Mouse (Mus musculus) hindbrain, embryonic 10.5 days (tissue): ENCODE data around the gene Rfng. TPM values are rescaled to one million over a fixed set of nuclear protein-coding genes. Genes with fewer than 3 reads are reported as not detected.
"Not testable (repeated sequence)": the region's sequence is repeated elsewhere in the genome, so short reads cannot be mapped to it uniquely, and the experiment has no call there.

Experiments
- DNase-seq: peaks from one replicate; pipeline ENCODE4 v3.0.0-alpha.2; 2017; ENCODE audit warnings: low spot score
- H3K27ac ChIP-seq: fragments of 300-500 bp; sonication (generic); 2 replicates; pipeline ENCODE4 v1.5.1; 2016; ENCODE audit warnings: mild to moderate bottlenecking, moderate library complexity
- H3K27me3 ChIP-seq: fragments of 300-500 bp; sonication (generic); 2 replicates; pipeline ENCODE4 v1.6.1; 2016; ENCODE audit warnings: mild to moderate bottlenecking; ENCODE audit not compliant: poor library complexity, insufficient read depth, severe bottlenecking
- H3K36me3 ChIP-seq: fragments of 300-500 bp; sonication (generic); 2 replicates; pipeline ENCODE4 v1.6.1; 2016; ENCODE audit warnings: mild to moderate bottlenecking, moderate library complexity
- H3K4me1 ChIP-seq: fragments of 300-500 bp; sonication (generic); replicated peaks from 2 replicates; pipeline ENCODE4 v1.6.1; 2016; ENCODE audit warnings: mild to moderate bottlenecking
- H3K4me3 ChIP-seq: fragments of 300-500 bp; sonication (generic); 2 replicates; pipeline ENCODE4 v1.5.1; 2016; ENCODE audit warnings: mild to moderate bottlenecking, moderate library complexity
- H3K9me3 ChIP-seq: fragments of 300-500 bp; sonication (generic); 2 replicates; pipeline ENCODE4 v1.6.1; 2016; ENCODE audit warnings: mild to moderate bottlenecking, moderate library complexity
- WGBS: fragments of 180-500 bp; shearing (Covaris S2); methylation state at CpG from one replicate; pipeline ENCODE4 v1.1.7; 2016; 5-methylcytosine and 5-hydroxymethylcytosine counted together
- polyA plus RNA-seq: library from polyadenylated mRNA; unstranded; fragments of >200 nt; fragmentation: Nextera tagmentation; extraction: Ambion mirVana; gene quantifications from 2 replicates; pipeline ENCODE4 v1.2.1, GENCODE M21; 2016

Gene Rfng
- polyA plus RNA-seq, 1 experiment from 2014 or later: 63.7 TPM

DNA sequence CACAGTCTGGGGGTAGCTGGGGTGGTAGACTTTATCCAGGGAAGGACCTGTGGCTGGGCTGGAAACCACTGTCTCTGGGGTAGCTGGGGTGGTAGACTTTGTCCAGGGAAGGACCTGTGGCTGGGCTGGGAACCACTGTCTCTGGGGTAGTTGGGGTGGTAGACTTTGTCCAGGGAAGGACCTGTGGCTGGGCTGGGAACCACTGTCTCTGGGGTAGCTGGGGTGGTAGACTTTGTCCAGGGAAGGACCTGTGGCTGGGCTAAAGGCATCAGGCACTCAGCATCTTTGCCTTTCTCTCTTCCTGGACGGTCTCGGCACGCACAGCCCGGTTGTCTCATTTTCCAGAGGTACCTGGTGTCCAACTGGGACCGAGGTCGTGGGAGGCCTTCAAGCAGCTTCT is 2.6 kb downstream of the Rfng start:
- H3K9me3 ChIP-seq, H3K4me3 ChIP-seq, DNase-seq, H3K27ac ChIP-seq: not testable (repeated sequence)
- Histone ChIP-seq H3K27me3 (peaks cover 12% of the 10 kb centered on the region), H3K36me3 (peaks cover 33% of the 10 kb centered on the region), H3K4me1 (peaks cover 44% of the 10 kb centered on the region)
- WGBS: 94% methylated on average over 6 of the region's 6 CpGs

DNA sequence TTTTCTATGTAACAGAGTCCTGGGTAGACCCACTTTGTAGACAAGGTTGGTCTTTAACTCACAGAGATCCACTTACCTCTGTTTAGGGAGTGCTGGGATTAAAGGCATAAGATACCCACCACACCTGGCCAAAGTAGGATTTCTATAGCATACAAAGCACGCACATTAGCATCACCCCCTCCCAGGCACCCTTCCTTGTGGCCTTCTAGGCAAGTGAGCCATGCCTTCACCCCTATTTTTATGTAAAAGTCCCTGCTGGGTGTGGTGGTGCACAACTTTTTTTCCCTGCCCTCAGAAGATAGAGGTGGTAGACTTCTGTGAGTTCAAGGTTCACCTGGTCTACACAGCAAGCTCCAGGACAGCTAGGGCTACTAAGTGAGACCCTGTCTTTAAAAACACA is 4.1 kb downstream of the Rfng start:
- Histone ChIP-seq H3K4me1 (peaks cover 41% of the 10 kb centered on the region), H3K27me3 (peaks cover 12% of the 10 kb centered on the region), H3K27ac (no peak overlapping the region), H3K9me3 (no peaks in the 10 kb centered on the region), H3K4me3 (no peak overlapping the region), H3K36me3 (peaks cover 24% of the 10 kb centered on the region)
- DNase-seq: no peak
- WGBS: 79% methylated on average over 1 of the region's 1 CpGs

DNA sequence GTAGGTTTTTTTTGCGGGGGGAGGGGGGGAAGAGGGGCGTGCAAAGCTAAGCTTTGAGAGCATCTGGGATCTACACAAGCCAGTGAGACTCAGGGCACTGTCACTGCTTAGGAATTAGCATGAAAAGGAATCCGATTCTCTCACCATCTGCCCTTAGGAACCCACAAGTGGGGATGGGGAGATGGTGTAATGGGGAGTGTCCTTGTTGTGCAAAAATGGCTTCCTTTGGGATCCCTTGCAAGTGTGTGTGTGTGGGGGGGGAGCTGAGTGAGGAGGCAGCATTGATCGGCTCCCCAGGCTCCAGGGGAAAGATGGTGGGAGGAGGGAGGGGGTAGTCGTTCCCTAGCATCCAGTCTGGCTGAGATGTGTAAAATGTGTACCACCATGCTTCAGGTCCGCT is 6.9 kb downstream of the Rfng start:
- Histone ChIP-seq H3K27ac (no peak overlapping the region; the same call in 1 of the 2 replicates), H3K9me3 (no peaks in the 10 kb centered on the region), H3K36me3 (peaks cover 20% of the 10 kb centered on the region), H3K4me3 (no peak overlapping the region), H3K4me1 (peaks cover 21% of the 10 kb centered on the region), H3K27me3 (peaks cover 2% of the 10 kb centered on the region; the same call in 1 of the 2 replicates)
- WGBS: 33% methylated on average over 6 of the region's 6 CpGs
- no peak for DNase-seq

DNA sequence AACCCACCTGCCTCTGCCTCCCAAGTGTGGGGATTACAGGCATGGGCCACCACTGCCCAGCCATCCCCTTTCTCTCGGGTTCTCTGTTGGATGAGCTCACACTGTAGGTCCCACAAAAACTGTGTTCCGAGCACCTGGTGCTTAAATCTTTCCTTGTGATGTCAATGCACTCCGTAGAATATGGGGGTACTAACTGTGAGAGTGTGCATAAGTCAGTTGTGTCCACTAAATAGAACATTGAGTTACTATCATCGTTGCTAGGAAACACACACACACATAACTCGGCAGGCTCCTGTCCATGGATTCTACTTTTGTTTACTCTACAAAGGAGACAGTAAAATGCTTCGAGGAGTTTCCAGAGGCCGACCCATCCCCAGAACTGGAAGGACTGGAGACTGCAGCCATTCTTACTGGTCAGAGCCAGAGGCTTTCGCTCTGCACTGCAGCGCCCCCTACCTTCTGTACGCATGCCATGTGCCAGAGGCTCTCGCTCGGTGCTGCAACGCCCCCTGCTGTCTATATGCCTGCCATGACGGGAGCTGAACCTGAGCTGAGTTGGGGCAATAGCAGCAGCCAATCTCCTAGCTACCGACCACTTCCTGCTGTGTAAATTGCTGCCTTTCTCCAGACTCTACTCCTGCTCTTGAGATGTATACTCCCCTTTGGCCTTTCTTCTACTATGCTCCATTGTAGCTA is 8.1 kb downstream of the Rfng start:
- H3K9me3 ChIP-seq: no peaks in the 10 kb centered on the region
- peak; percentile 94 for DNase-seq
- H3K4me1 ChIP-seq: peaks cover 21% of the 10 kb centered on the region
- WGBS: 29% methylated on average over 15 of the region's 15 CpGs
- H3K27me3 ChIP-seq: no peaks in the 10 kb centered on the region
- H3K4me3 ChIP-seq: peak overlapping the region; percentile 1; the same call in 1 of the 2 replicates
- H3K27ac ChIP-seq: peak overlapping the region; percentile 40; the same call in 1 of the 2 replicates
- peaks cover 11% of the 10 kb centered on the region for H3K36me3 ChIP-seq

DNA sequence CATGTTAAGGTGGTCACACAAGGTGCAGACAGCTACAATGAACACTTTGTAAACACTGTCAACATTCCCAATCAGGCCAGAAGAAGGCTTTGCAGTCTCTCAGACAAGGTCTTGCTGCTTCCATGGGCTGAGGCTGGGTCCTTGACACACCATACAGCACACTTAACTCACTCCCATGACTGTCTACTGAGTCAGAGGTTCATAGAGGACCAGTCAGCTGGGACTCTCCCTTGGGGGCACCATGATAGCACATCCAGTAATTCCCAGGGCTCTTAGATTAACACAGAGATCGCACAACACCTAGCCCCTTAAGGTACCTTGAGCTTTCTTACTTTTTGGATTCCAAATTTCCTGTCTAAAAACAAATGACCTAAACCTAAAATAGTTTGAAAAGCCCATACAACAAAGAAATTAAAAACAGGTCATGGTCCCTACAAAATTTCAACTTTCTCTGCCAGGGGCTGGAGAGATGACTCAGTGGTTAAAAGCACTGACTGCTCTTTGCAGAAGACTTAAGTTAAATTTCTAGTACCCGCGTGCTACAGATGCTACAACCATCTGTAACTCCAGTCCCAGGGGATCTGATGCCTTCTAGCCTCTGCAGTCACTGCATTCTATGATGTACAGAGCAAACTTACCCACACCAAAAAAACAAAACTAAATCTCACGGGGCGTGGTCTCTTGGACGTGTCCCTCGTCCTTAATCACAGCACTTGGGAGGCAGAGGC is 10.4 kb downstream of the Rfng start:
- no peaks in the 10 kb centered on the region for H3K27me3 ChIP-seq
- H3K36me3 ChIP-seq: no peaks in the 10 kb centered on the region
- DNase-seq: no peak
- H3K4me3 ChIP-seq: no peak overlapping the region
- WGBS: 88% methylated on average over 7 of the region's 7 CpGs
- H3K4me1 ChIP-seq: peaks cover 21% of the 10 kb centered on the region
- H3K9me3 ChIP-seq: no peaks in the 10 kb centered on the region
- no peak overlapping the region for H3K27ac ChIP-seq

DNA sequence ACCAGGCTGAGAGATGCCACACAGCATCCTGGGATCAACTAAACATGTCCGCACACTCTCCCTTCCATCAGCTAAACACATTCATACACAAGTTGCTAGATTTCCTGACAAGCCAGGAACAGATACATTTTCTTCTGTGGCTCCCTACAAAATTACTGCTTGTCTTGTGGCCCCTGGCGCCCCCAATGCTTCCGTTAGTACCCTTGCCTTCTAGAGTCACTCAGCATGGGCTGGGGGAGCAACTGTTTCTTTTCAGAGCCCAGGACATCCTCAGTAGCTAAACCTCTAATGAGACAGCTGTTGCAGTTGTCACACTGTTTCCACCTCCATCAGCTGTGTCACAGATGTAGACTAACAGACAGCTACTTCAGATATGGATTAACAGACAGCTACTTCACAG is 11.3 kb downstream of the Rfng start:
- H3K27me3 ChIP-seq: no peaks in the 10 kb centered on the region
- 76% methylated on average over 3 of the region's 3 CpGs for WGBS

DNA sequence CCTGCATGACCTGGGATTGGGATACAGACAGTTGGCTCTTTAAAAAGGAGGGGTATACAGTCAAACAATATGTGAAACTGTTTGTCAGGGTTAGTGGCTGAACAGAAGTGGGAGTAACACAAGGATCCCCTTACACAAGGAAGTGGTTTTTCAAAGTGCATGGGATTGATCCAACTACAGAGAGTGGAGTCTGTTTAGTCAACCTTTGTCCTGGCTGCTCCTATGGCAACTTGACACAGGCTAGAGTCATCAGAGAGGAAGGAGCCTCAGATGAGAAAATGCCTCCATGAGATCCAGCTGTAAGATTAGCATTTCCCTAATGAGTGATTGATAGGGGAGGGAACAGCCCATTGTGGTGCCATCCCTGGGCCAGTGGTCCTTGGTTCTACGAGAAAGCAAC is 15.8 kb downstream of the Rfng start:
- no peak for DNase-seq
- Histone ChIP-seq H3K4me1 (0 out of 2 replicates have a peak, but pooled peaks cover 2% of the 10 kb centered on the region), H3K9me3 (no peaks in the 10 kb centered on the region), H3K27me3 (peaks cover 13% of the 10 kb centered on the region; the same call in 1 of the 2 replicates), H3K36me3 (no peaks in the 10 kb centered on the region), H3K27ac (no peak overlapping the region), H3K4me3 (no peak overlapping the region)
- 79% methylated on average over 1 of the region's 1 CpGs for WGBS

More for the DNA sequence above, 11.3 kb downstream of the Rfng start:
- H3K9me3 ChIP-seq: no peaks in the 10 kb centered on the region
- DNase-seq: no peak
- no peak overlapping the region for H3K4me3 ChIP-seq
- peaks cover 23% of the 10 kb centered on the region for H3K4me1 ChIP-seq
- H3K27ac ChIP-seq: no peak overlapping the region
- H3K36me3 ChIP-seq: no peaks in the 10 kb centered on the region

DNA sequence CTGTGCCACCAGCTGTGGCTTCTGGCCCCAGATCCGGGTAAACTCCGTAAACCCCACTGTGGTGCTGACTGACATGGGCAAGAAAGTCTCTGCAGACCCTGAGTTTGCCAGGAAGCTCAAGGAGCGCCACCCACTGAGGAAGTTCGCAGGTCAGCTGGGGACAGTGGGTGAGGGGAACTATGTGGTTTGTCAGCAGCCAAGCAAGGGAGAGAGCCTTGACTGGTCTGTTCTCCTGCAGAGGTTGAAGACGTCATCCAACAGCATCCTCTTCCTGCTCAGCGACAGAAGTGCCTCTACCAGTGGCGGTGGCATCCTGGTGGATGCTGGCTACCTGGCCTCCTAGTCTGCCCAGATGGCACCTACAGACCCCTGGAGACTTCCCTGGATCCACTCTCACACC is 17.0 kb downstream of the Rfng start:
- WGBS: 87% methylated on average over 4 of the region's 7 CpGs
- peaks cover 20% of the 10 kb centered on the region for H3K27me3 ChIP-seq
- not testable (repeated sequence) for H3K4me1 ChIP-seq, H3K9me3 ChIP-seq, H3K27ac ChIP-seq, DNase-seq, H3K36me3 ChIP-seq, H3K4me3 ChIP-seq

DNA sequence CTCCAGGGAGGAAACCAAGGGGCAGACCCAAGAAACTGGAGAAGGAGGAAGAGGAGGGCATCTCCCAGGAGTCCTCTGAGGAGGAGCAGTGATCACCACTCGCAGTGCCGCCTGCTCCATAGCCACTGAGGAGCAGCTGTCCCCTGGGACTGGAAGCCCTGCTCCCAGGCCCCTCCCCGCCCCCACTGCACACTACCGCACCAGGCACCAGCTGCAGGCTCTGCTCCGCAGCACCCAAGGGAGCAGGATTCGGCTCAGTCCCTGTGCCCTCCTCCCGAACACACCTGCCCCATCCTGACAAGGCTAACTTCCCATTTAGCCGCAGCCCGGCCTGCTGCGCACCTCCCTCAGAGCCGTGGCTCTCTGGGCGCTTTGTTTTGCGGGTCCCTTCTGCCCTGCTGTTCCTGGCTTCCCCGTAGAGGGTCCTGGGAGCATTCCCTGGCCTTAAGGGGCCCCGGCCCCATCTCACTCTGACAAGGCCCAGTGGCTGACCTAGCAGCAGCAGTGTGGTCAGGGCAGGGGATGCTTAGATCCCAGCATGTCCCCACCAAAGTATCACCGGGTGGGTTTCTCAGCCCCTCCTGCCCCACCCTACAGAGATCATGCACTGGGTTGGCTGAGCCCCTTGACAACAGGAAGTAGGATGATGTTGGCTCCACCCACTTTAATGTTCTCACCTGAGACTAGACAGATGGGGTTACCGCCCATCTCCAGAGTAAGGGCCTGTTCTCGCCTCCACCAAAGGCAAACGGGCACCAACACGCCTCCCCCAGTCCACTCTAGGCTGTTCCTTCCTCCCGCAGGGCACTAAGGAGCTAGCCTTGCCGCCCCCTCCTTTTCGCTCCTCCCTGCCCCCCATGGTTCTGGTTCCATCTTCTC is 20.6 kb downstream of the Rfng start:
- Histone ChIP-seq H3K27me3 (peaks cover 29% of the 10 kb centered on the region), H3K9me3 (peaks cover 18% of the 10 kb centered on the region), H3K4me3 (peak overlapping the region; percentile 30; the same call in 1 of the 2 replicates)
- not testable (repeated sequence) for DNase-seq, H3K36me3 ChIP-seq, H3K27ac ChIP-seq, H3K4me1 ChIP-seq
- 16% methylated on average over 11 of the region's 23 CpGs for WGBS

DNA sequence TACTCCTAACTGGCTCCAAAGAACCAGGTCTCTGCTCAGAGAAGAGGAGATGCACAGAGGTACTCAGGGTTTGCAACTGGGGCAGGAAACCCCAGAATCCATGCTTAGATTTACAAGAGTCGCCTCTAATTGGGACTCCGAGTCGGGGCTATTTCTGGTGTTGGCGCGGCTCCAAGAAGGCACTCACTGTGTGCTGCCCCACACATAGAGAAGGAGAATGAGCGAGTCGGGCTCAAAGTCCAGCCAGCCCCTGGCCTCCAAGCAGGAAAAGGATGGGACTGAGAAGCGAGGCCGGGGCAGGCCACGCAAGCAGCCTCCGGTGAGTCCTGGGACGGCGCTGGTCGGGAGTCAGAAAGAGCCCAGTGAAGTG is 21.4 kb downstream of the Rfng start, which contains the start of gene Hmga1b:
Gene Hmga1b (plus strand): TSS at position 123 of the 370 bp plus-strand sequence.
- Histone ChIP-seq H3K9me3 (peaks cover 25% of the 10 kb centered on the region), H3K4me3 (peak within 1 kb of the TSS; percentile 30; the same call in 1 of the 2 replicates), H3K27me3 (peaks cover 29% of the 10 kb centered on the region)
- not testable (repeated sequence) for H3K4me1 ChIP-seq, H3K27ac ChIP-seq, H3K36me3 ChIP-seq, DNase-seq
- 21% methylated on average over 14 of the region's 14 CpGs for WGBS

DNA sequence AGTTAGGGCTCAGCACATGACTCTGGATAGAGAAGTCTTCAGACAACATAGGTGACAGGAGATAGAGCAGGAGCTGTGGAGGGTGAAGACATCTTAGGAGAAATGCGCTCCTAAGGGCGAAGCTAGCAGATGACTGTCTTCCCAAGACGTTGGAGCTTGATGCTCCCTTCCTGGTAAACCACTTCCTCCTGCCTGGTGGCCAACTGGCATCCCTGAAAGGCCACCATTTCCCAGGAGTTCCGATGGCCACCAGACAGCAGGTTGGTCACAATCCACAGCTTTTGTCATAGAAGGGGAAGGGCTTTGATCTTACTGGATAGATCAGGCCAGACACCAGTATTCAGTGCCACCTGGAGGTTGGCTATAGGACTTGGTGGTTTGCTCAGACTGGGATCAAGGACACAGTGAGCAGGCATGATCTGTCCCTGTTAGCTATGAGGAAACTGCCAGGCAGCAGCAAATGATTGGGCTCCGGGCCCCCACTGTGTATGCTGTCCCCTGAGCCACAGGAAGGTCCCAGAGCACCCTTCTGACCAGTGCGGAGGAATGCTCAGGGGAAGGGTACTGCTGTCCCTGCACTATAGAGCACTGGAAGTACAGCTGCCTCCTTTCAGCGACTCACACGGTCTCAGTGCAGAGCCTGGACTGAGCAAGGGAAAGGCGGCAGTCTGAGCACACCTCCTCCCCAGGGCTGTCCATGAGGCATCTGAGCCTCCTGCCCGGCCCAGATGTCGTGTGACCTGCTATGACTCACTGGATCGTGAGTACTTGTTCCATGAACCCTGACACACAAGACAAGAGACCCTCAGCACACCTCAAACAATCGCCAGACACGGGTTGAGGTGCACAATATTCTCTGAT is 22.0 kb downstream of the Rfng start:
- Histone ChIP-seq H3K4me1 (peaks cover 3% of the 10 kb centered on the region; the same call in 1 of the 2 replicates), H3K4me3 (no peak overlapping the region), H3K36me3 (no peaks in the 10 kb centered on the region), H3K27me3 (peaks cover 29% of the 10 kb centered on the region), H3K9me3 (peaks cover 30% of the 10 kb centered on the region), H3K27ac (no peak overlapping the region)
- WGBS: 73% methylated on average over 14 of the region's 14 CpGs
- DNase-seq: no peak

DNA sequence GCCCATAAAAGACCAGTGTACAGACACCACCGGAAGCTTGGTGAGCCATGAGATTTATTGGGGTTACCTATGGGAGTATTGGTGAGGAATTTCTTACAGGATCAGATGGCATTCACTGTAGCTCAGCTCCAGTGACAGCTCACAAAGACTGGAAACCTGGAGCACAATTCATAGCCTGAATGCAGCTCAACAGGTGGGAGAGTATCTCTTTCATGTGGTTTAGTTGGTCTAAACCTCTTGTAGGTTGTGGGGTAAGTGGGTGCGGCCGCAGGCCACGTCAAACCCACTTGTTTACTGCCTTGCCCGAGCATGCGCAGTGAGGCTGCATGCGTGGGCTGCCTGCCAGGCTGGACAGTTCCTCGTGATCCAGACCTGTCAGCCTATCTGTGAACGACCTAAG is 23.8 kb downstream of the Rfng start:
- H3K36me3 ChIP-seq: no peaks in the 10 kb centered on the region
- DNase-seq: no peak
- peaks cover 3% of the 10 kb centered on the region; the same call in 1 of the 2 replicates for H3K4me1 ChIP-seq
- H3K9me3 ChIP-seq: peaks cover 34% of the 10 kb centered on the region
- WGBS: 93% methylated on average over 9 of the region's 9 CpGs
- no peak overlapping the region for H3K27ac ChIP-seq
- H3K4me3 ChIP-seq: no peak overlapping the region
- H3K27me3 ChIP-seq: peaks cover 26% of the 10 kb centered on the region
